Mouse (Mus musculus): ENCODE measurements around the gene Srsf7. TPM values are rescaled to one million over a fixed set of nuclear protein-coding genes. Genes with fewer than 3 reads are reported as not detected.

The Srsf7 gene
- total RNA-seq, 4 experiments from 2014 or later: 39.2 to 44.4 (median 41.9) TPM

DNA sequence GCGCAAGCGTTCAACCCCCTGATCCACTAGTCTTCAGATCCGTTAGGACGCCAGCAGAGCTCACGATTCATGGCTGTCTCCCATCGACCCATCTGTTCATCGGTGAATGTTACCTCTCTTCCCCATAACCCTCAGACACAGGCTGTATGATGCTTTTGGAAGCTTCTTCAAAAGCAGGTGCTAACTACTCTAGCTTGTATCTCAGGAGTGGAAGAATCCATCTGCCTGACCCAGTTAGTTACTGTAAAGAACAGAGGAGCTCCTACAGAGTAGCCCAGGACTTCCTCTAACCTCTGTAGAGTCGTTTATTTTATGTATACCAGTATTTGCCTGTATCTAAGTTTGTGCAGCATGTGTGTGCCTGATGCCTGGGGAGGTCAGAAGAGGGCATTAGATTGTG lies 50.2 kb downstream of the Srsf7 start:
- no peak for DNase-seq (ENCODE audit: low spot score)

DNA sequence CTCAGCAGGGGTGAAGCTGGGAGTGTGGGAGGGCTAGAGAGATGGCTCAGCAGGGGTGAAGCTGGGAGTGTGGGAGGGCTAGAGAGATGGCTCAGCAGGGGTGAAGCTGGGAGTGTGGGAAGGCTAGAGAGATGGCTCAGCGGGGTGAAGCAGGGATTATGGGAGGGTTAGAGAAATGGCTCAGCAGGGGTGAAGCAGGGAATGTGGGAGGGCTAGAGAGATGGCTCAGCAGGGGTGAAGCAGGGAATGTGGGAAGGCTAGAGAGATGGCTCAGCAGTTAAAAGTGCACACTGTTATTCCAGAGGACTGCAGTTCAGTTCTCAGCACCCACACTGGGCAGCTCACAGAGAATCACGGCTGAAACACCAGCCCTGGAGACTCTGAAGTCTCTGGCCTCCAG lies 53.5 kb downstream of the Srsf7 start:
- DNase-seq (ENCODE audit: low spot score): no peak

DNA sequence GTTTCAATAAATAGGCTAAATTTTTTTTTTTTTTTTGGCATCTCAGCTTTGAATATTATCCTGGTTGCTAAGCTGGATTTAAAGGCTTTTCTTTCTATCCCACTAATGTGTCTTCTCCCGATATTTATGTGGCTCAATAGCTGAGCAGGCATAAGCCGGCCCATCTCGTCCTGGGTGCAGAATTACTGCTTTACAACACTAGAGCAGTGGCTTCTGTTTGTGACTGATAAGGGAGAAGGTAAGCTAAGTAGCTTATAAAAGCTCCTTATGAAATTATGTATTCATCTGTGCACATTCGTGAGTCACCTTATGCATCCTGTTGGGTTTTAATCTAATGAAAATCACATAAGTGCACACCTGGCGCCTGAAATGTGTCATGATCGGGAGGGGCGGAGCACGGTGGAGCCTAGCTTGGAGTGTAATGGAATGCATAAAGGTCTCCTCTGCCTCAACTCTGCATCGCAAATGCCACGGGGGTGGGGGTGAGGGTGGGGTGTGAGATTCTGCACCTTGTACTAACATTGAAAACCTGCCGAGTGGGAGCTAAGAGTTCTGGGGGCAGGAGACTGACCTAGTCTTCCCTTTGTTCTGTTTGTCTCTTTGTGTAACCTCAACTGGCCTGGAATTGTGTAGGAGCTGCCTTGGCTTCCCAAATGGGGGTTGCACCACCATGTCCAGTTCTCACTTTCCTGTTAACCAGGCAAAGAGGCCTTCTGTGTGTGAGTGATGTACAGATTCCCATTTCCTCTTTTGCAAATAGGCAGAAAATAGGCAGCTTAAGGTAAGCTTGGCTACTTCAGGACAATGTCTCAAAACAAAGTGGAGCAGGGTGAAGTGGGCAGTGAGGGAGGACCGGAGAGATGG lies 54.1 kb downstream of the Srsf7 start:
- DNase-seq (ENCODE audit: low spot score): no peak

DNA sequence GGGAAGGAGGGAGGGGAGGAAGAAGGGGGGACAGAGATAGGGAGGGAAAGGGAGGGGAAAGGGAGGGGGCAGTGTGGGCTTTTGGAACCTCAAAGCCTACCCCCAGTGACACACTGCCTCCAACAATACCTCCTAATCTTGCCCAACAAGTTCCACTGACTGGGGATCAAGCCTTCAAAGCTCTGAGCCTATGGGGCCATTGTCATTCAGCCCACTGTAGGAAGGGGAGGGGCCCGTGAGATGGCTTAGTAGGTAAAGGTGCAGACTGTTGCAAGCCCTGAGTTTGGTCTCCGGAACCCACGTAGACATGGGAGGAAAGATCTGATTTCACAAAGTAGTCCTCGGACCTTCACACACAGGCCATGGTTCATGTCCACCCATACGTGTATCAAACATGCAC lies 55.8 kb downstream of the Srsf7 start:
- DNase-seq (ENCODE audit: low spot score): no peak

Other genes starting within 250 kb of the Srsf7 start
- 10 to 100 TPM; 18.3 to 22.9 (median 22.5) TPM for gene Hnrnpll, start 145.0 kb downstream of the Srsf7 start, total RNA-seq (2022)
- 10 to 100 TPM; 17.8 to 21.2 (median 19.7) TPM for gene Galm, start 79.8 kb downstream of the Srsf7 start, total RNA-seq (2022)
- gene Ttc39d, start 153 bp upstream of the Srsf7 start, total RNA-seq (2022): under 1 TPM in 1 of 4 experiments, not detected in 3; 0.11 TPM
- 1 to 10 TPM; 3.9 to 4.6 (median 4.4) TPM for gene Gemin6, start 17.1 kb upstream of the Srsf7 start, total RNA-seq (2022)
- 10 to 100 TPM; 13.2 to 17.9 (median 15.3) TPM for gene Morn2, start 82.9 kb upstream of the Srsf7 start, total RNA-seq (2022)
- gene Dhx57, start 83.2 kb upstream of the Srsf7 start, total RNA-seq (2022): 1 to 10 TPM; 4.5 to 7.6 (median 6.1) TPM
- gene Arhgef33, start 100.1 kb upstream of the Srsf7 start, total RNA-seq (2022): under 1 TPM in 1 of 4 experiments, not detected in 3; 0.37 TPM
- gene Gm10190, start 166.2 kb upstream of the Srsf7 start, total RNA-seq (2022): not detected